ENCODE assay signal across 1 mouse cellular context in genomic region chr15:102446448-102446847, GRCm38 (mm10).
TF ChIP-seq lines count a peak whose summit lies in the region.

No protein-coding gene starts in this region.

TF ChIP-seq in MEL, 35 proteins besides CTCF, POLR2A, EP300 and RAD21:
- TF ChIP-seq MAX (IDR thresholded peaks at IDR 0.05; ENCODE audit: low read length): 0 out of 2 replicates have a peak, but pooled peaks have one; percentile 22
- TF ChIP-seq NELFE (IDR thresholded peaks at IDR 0.05; ENCODE audit: low read depth, low read length): peak; percentile 21; the same call in 1 of the 2 replicates
- peak; percentile 23; the same call in 1 of the 2 replicates for TF ChIP-seq HCFC1 (IDR thresholded peaks at IDR 0.05; ENCODE audit: low read depth, low read length)
- TF ChIP-seq CHD2 (IDR thresholded peaks at IDR 0.05; ENCODE audit: low read length): no peak
- 0 out of 2 replicates have a peak, but pooled peaks have one; percentile 24 for TF ChIP-seq ZMIZ1 (IDR thresholded peaks at IDR 0.05; ENCODE audit: low read depth, low read length)
- TF ChIP-seq GATA1 (IDR thresholded peaks at IDR 0.05; ENCODE audit: low read depth, low read length): peak; percentile 62
- TF ChIP-seq SMC3 (IDR thresholded peaks at IDR 0.05; ENCODE audit: low read depth, low read length): no peak
- peak; percentile 41; the same call in 1 of the 2 replicates for TF ChIP-seq SIN3A (IDR thresholded peaks at IDR 0.05; ENCODE audit: low read length)
- TF ChIP-seq MAZ (IDR thresholded peaks at IDR 0.05; ENCODE audit: low read depth, low read length): 0 out of 2 replicates have a peak, but pooled peaks have one; percentile 63
- TF ChIP-seq ZNF384 (IDR thresholded peaks at IDR 0.05; ENCODE audit: low read depth, low read length): no peak
- peak; percentile 64 for TF ChIP-seq USF1 (IDR thresholded peaks at IDR 0.05; ENCODE audit: low read depth, low read length)
